Mouse (Mus musculus): ENCODE data around the gene Xrcc3.
A peak's percentile ranks its signal among the peaks of the same experiment; 100 is the strongest.

DNA sequence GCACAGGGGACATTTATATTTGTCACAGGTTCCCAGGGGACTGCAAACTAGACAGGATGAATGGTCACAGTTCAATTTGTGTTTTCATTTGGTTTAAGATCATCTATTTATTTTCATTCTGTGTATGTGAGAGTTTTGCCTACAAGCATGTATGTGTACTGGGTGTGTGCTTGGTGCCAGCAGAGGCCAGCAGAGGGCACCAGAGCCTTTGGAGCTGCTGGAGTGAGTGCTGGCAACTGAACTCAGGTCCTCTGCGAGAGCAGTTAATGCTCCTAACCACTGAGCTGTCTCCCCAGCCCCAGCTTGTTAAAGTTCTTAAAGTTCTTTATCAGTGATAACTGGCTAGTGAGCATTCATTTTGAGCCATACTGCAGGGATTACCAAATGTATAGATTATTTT is 34.1 kb downstream of the Xrcc3 start:
- no peak for TF ChIP-seq POLR2A (IDR thresholded peaks at IDR 0.05; ENCODE audit: insufficient read depth, low read depth, low read length)
- TF ChIP-seq EP300 (IDR thresholded peaks at IDR 0.05; ENCODE audit: insufficient read depth, low read depth, low read length), result no peak
- peak; percentile 56 for TF ChIP-seq CTCF (IDR thresholded peaks at IDR 0.05)

Measured in heart, adult 2 months (tissue).